Mouse (Mus musculus): Measurements from ENCODE around the gene Pbx1.

DNA sequence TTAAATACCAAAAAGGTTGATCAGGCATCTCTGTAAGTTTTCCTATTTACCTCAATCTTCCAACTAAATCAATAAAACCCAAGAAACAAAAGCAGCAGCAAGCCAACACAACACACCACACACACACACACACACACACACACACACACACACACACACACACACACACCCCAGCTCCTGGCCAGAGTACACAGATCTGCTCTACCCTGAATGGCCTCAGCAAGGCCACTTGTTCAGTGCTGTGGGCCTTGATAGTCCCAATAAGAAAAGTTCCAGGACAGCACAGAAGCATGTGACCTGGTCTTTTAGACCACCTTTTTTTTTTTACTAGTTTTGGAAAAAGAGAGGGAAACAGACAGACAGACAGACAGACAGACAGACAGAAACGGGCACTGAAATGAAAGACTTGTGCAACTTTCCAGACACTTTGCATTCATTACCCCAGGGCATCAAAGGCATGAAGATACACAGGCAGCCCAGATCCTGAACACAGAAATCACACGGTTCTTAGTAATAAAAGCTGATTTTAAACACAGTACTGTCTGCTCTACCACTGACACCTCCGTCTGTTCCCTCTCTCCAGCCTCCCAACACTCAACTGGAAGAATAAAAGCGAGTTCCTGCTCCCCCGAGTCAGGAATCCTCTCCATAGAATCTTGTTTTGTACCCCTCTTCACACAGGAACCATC is 6.9 kb downstream of the Pbx1 start:
- no peak for TF ChIP-seq GATA1 (IDR thresholded peaks at IDR 0.05; ENCODE audit: low read length)
- TF ChIP-seq TAL1 (IDR thresholded peaks at IDR 0.05; ENCODE audit: low read length), result no peak
